Mouse (Mus musculus): ENCODE results near the gene Vmn2r45. TPM values are rescaled to one million over a fixed set of nuclear protein-coding genes. Genes with fewer than 3 reads are reported as not detected.

Vmn2r45 gene
- not detected in 2 replicates for polyA plus RNA-seq (2015; fragmentation: Nextera tagmentation; extraction: Ambion mirVana)

GRCm38 (mm10) chr7:8488975-8489374 lies at the start of gene Vmn2r45:
Gene Vmn2r45, minus strand, starts transcription at chr7:8489075.

Other genes with a start within 250 kb of the Vmn2r45 start
- not detected in 2 replicates for gene Vmn2r43, start 228.5 kb downstream of the Vmn2r45 start, polyA plus RNA-seq (2015; fragmentation: Nextera tagmentation; extraction: Ambion mirVana)
- gene Vmn2r44, start 105.7 kb downstream of the Vmn2r45 start, polyA plus RNA-seq (2015; fragmentation: Nextera tagmentation; extraction: Ambion mirVana): not detected in 2 replicates